Mouse (Mus musculus) adrenal gland, postnatal 36 days (tissue): ENCODE measurements around the gene Kctd7. TPM values are rescaled to one million over a fixed set of nuclear protein-coding genes. Genes with fewer than 3 reads are reported as not detected.

Experiments used
- DNase-seq, 2 experiments: peaks; one replicate each; pipeline ENCODE4 v3.0.0; 2021; ENCODE audit warnings: mixed read lengths in 1 of 2
- long read RNA-seq, 2 experiments: library from polyadenylated mRNA; stranded (forward); transcript quantifications; one replicate each; pipeline ENCODE4 v2.0.0; 2021; ENCODE audit warnings: borderline sequencing depth in 2 of 2
- total RNA-seq, 2 experiments: library from RNA; stranded (reverse); gene quantifications; 2 replicates each; pipeline ENCODE4 v1.2.3; 2021

The Kctd7 gene
- total RNA-seq: 10 to 100 TPM in 1 of 2 experiments, 1 to 10 TPM in 1; 8.6 to 14.6 TPM
- long read RNA-seq, experiment 1, full-length matches to known transcripts: 9 of 18 reads
- long read RNA-seq, experiment 1, partial matches to known transcripts: 9 of 18 reads
- long read RNA-seq, experiment 1, other reads (novel, unspliced or antisense): 0 of 18 reads
- long read RNA-seq, experiment 2, full-length matches to known transcripts: 2 of 3 reads
- long read RNA-seq, experiment 2, partial matches to known transcripts: 0 of 3 reads
- long read RNA-seq, experiment 2, other reads (novel, unspliced or antisense): 1 of 3 reads

GRCm38 (mm10) chr5:130144334-130145312, at the start of gene Kctd7:
Gene Kctd7 (plus strand): TSS chr5:130144861.
- DNase-seq: peak; percentile 96

- no peak for DNase-seq
Measured at GRCm38 (mm10) chr5:130096754-130097153, 47.9 kb upstream of the Kctd7 start.

DNA sequence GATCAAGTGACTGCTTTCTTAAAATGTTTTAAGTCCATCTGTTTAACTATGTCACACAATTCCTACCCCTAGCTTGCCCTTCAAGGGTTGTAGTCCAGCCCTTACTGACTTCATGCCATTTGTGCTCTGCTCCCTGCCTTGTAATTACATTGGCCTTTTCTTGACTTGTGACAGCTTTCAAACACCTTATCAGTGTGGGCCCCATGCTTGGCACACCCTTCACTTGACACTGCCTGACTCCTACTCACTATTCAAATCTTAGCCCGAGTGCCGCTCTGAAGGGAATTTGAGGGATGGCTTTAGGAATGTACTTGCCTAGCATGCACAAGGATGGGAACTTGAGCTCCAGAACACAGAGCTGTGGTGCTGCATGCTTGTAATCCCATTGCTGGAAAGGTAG, 46.8 kb upstream of the Kctd7 start:
- no peak for DNase-seq

DNA sequence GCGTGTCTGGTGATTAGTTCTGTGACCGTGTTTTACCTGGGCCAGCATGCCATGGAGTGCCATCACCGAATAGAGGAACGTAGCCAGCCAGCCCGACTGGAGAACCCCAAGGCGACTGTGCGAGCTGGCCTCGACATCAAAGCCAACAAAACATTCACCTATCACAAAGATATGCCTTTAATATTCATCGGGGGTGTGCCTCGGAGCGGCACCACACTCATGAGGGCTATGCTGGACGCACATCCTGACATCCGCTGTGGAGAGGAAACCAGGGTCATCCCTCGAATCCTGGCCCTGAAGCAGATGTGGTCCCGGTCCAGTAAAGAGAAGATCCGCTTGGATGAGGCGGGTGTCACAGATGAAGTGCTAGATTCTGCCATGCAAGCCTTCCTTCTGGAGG, 42.9 kb upstream of the Kctd7 start:
- no peak for DNase-seq

- DNase-seq: peak in 1 of 2 experiments; percentile 24
Measured at GRCm38 (mm10) chr5:130109348-130109747, 35.3 kb upstream of the Kctd7 start.

DNA sequence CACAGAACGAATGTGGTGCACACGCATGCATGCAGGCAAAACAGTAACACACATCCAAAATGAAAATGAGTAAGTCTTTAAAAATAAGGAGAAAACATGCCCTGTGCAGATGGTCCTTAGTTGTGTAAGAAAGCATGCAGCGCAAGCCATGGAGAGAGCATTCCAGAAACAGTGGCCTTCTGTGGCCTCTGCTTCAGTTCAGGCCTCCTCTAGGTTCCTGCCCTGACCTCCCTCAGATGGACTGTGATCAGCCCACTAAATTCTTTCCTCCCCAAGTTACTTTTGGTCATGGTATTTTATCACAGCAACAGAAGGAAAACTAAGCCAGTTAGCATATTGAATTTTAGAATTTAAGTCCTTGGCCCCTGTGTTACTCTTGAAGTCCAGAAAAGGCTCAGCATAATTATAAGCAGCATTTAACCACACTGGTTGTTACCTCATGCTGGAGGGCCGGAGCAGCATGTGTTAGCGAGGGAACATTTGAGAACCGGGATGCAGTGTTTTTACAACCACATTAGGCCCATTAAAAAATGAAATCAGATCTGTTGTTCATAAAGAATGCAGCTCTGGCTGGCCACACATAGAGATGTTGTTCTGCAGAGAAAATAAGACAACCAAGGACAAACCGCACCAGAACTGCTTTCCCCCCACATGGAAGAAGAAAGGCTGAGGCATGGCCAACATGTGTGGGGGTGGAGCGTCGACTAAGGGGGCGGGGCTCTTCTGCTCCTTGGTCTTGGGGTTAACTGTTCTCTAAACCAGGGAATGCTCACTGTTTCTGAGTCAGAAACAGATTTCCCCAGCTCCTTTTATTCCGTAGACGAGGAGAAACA, 33.8 kb upstream of the Kctd7 start:
- peak in 1 of 2 experiments; percentile 13 for DNase-seq

DNA sequence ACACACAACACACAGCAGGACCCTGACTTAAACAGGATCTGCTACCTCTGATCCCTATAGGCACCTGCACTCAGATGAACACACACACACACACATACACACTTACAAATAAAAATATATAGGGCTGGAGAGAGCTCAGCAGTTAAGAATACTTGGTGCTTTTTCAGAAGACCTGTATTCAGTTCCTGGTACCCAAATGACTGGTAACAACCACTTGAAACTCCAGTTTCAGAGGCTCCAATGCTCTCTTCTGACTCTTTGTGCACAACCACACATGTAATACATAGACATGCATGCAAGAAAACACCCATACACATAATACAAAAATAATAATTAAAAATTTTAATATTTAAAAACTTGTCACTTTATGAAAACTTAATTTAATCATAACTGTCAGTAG, 32.0 kb upstream of the Kctd7 start:
- no peak for DNase-seq

- no peak for DNase-seq
Measured at GRCm38 (mm10) chr5:130116116-130116515, 28.5 kb upstream of the Kctd7 start.

GRCm38 (mm10) chr5:130116857-130117256, 27.8 kb upstream of the Kctd7 start:
- DNase-seq: no peak

DNA sequence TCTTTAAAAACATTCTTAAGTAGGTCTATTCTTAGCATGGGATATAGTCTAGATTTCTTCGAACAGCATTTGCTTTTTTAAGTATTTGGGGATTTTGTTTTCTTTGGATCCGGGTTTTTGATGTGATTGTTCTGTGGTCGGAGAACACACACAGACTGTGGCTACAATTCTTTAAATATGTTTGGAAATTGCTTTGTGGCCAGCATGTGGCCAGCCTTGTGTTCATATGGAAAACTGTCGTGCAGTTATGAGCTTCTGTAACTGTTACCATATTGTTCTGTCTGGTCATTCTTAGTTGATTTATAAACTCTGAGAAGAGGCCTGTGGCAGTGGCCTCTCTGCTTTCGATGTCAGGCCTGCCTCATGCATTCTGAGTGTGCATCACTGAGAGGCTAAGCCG, 26.7 kb upstream of the Kctd7 start:
- DNase-seq: no peak

DNA sequence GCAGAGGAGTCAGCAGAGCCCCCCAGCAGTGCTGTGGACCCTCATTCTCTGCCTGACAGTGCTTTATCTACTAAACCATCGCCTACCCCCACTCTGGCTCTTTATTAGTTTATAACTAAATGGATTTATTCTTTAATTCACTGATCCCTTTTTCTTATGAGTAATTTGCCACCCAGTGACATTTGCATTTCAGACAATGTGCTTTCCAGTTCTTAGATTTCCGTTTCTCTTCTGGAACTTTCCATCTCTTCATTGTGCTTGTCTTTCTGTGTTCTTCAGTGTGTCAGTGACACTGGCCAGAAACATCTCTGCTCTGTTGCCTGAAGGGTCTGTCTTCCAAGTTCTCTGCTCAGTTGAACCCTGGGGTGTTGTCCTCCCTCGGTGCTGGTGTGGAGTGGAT, 25.4 kb upstream of the Kctd7 start:
- DNase-seq: no peak

GRCm38 (mm10) chr5:130120070-130120736, 24.5 kb upstream of the Kctd7 start:
- no peak for DNase-seq

DNA sequence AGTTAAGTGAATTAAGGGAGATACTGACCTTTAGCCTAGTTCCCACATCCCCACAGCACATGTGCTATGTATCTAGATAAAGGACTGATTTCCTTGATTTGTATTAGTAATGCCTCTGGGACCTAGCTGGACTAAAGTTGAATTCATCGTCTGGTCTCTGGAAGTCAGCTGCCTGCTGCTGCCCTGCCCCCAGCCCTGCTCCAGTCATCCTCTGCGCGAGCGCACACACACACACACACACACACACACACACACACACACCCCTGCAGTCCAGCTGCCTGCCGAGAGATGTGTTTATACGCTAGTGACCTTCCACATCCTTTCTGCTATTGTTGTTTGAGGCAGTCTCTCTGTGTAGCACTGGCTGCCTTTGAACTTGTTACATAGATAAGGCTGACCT, 23.8 kb upstream of the Kctd7 start:
- DNase-seq: peak in 1 of 2 experiments; percentile 56

DNA sequence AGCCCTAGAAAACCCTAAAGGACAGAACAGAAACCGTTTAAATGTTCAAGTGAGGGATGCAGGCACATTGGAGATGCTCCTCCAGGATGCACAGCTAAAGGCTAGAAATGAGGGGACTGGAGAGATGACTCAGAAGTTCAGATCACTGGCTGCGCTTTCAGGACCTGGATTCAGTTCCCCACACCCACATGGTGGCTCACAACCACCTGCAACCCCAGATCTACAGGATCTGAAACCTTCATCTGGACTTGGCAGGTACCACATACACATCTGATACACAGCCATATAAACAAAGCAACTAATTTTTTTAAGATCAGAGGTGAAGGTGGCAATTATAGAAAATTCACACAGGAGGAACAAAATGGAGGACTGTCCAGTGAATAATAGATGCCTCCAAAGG, 22.3 kb upstream of the Kctd7 start:
- DNase-seq: no peak

DNA sequence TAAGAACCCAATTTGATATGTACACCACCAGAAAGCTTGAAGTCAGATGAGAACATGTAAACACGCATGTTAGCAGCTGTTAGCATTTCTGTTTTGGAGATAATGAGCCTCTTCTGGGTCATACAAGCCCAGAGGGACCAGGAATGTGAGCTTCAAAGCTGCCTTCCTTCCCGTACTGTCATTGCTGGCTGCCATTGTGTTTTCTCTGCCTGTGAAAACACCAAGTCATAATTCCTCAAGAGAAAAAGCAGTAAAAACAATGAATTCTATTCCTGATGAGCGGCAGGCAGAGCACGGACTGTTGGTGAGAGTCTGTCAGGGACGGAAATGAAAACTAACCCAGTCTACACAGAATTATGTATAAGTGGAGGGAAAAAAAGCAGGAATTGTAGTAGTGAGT, 20.4 kb upstream of the Kctd7 start:
- no peak for DNase-seq

GRCm38 (mm10) chr5:130128686-130129523, 15.8 kb upstream of the Kctd7 start:
- DNase-seq: peak in 1 of 2 experiments; percentile 25

- DNase-seq: no peak
Measured at GRCm38 (mm10) chr5:130129524-130129793, 15.2 kb upstream of the Kctd7 start.

- no peak for DNase-seq
Measured at GRCm38 (mm10) chr5:130136597-130136996, 8.1 kb upstream of the Kctd7 start.

DNA sequence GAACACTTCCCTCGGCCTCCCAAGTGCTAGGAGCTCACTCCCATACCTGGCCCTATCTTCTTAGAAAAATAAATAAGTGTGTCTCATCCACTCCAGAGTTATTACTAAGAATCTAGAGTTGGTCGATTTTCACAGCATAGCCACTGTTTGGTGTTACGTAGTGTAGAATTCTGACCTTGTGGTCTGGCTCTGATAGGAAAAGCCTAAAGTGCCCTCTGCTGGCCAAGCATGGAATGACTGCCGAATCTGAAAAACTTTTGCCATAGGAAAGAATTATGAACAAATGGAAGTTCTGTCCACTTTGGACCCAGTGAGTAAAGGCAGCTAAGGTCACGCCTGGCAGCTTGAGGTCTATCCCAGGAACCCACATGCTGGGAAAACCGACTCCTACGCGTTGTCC, 5.3 kb upstream of the Kctd7 start:
- peak; percentile 84 for DNase-seq

DNA sequence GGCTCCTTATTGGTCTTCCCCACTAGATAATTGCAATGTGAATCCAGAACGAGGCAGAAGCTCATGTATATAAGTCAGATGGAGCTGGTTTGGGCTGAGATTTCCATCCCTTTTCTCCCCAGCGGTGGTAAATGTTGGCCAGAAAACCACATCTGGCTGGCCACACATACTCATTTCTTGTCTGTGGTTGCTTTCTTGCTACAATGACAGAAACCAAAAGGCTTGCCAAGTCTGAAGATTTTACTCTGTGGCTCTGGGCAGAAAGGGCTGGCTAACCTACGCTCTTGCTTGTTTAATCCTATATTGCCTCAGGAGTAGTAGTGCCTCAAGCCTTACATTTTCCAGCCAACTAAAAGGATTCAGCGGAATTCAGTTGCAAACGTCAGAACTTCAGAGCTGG, 3.5 kb upstream of the Kctd7 start:
- DNase-seq: no peak

- DNase-seq: peak; percentile 33 to 66
Measured at GRCm38 (mm10) chr5:130142041-130142440, 2.6 kb upstream of the Kctd7 start.
